Mouse (Mus musculus): Measurements from ENCODE around the gene Tomm20. TPM values are rescaled to one million over a fixed set of nuclear protein-coding genes. Genes with fewer than 3 reads are reported as not detected.

The Tomm20 gene
- polyA plus RNA-seq, 1 experiment from 2014 or later = 222 TPM

- Histone ChIP-seq H3K27me3 (no peaks in the 10 kb centered on the region), H3K9ac (replicated peaks) (no peak overlapping the region), H3K36me3 (peaks cover 92% of the 10 kb centered on the region), H3K4me2 (no peak overlapping the region), H3K27ac (no peak overlapping the region), H3K4me1 (replicated peaks) (no peaks in the 10 kb centered on the region), H3K9me3 (no peaks in the 10 kb centered on the region), H3K4me3 (replicated peaks) (no peak overlapping the region)
- WGBS = 94% methylated on average over 3 of the region's 3 CpGs
- no peak for ATAC-seq (ENCODE audit: insufficient number of reproducible peaks, insufficient read depth, low FRiP score, low TSS enrichment, low read depth)
Measured at GRCm38 (mm10) chr8:126961516-126961915, 15.9 kb upstream of the Tomm20 start.

- no peak overlapping the region for H3K27ac ChIP-seq
- H3K4me3 ChIP-seq (replicated peaks) = no peak overlapping the region
- H3K9ac ChIP-seq (replicated peaks) = no peak overlapping the region
- peaks cover 79% of the 10 kb centered on the region for H3K36me3 ChIP-seq
- ATAC-seq (ENCODE audit: insufficient number of reproducible peaks, insufficient read depth, low FRiP score, low TSS enrichment, low read depth) = no peak
- 86% methylated on average over 11 of the region's 11 CpGs for WGBS
- H3K27me3 ChIP-seq = no peaks in the 10 kb centered on the region
- H3K9me3 ChIP-seq = no peaks in the 10 kb centered on the region
- no peaks in the 10 kb centered on the region for H3K4me1 ChIP-seq (replicated peaks)
- no peak overlapping the region for H3K4me2 ChIP-seq
Measured at GRCm38 (mm10) chr8:126951900-126952636, 6.4 kb upstream of the Tomm20 start.

GRCm38 (mm10) chr8:126949527-126949926 is 3.9 kb upstream of the Tomm20 start:
- Histone ChIP-seq H3K36me3 (peaks cover 61% of the 10 kb centered on the region), H3K9ac (replicated peaks) (no peak overlapping the region), H3K4me2 (no peak overlapping the region), H3K4me1 (replicated peaks) (peaks cover 5% of the 10 kb centered on the region), H3K27ac (no peak overlapping the region), H3K9me3 (no peaks in the 10 kb centered on the region), H3K4me3 (replicated peaks) (no peak overlapping the region), H3K27me3 (no peaks in the 10 kb centered on the region)
- WGBS = 79% methylated on average over 2 of the region's 2 CpGs
- no peak for ATAC-seq (ENCODE audit: insufficient number of reproducible peaks, insufficient read depth, low FRiP score, low TSS enrichment, low read depth)

- 73% methylated on average over 7 of the region's 7 CpGs for WGBS
- peaks cover 16% of the 10 kb centered on the region for H3K4me1 ChIP-seq (replicated peaks)
- H3K9me3 ChIP-seq = no peaks in the 10 kb centered on the region
- no peaks in the 10 kb centered on the region for H3K27me3 ChIP-seq
- ATAC-seq (ENCODE audit: insufficient number of reproducible peaks, insufficient read depth, low FRiP score, low TSS enrichment, low read depth) = no peak
- H3K4me3 ChIP-seq (replicated peaks) = no peak overlapping the region
- H3K4me2 ChIP-seq = no peak overlapping the region; the same call in 1 of the 2 replicates
- no peak overlapping the region for H3K9ac ChIP-seq (replicated peaks)
- H3K36me3 ChIP-seq = peaks cover 40% of the 10 kb centered on the region
- no peak overlapping the region for H3K27ac ChIP-seq
Measured at GRCm38 (mm10) chr8:126946444-126946843, 800 bp upstream of the Tomm20 start.

DNA sequence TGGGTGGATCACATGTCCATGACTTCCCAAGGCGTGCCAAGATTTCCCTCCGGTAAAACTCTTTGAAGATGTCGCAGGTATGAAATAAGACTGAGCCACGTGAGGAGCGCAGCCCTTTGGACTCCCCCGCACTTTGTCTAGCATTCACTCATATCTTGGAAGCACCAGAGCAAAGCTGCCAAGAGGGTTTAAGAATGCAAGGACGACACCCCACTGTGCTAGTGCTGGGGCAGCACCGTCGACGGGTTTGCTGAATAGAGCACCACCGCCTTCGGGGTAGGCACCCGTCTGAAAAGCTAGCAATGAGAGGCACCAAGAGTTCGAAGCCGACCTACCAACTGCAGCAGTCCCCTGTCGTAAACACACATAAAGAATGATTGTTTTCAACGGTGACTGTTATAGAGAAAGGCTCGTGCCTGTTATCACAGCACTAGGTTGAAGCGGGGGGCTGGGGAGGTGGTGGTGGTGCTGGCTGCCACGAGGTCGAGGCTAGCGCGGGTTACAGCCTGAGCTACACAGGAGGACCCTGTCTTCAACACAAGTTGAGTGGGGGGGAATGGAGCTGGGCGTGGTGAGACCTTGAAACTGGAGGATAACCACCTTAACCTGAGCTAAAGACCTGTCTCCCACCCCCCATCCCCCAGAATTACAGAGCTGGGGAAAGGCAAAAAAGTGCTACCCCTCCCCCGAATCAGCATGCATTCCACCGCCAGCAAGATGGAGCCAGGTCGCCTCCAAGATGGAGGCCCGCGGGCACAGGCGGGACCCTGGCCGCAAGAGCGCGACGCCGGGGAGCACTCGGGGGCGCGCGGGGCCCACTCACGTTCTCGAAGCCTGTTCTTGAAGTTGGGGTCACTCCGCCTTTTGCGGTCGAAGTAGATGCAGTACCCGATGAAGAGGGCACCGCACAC is 608 bp downstream of the Tomm20 start:
- peaks cover 16% of the 10 kb centered on the region for H3K4me1 ChIP-seq (replicated peaks)
- H3K9me3 ChIP-seq = no peaks in the 10 kb centered on the region
- H3K4me3 ChIP-seq (replicated peaks) = peak overlapping the region; percentile 94
- H3K9ac ChIP-seq (replicated peaks) = peak overlapping the region; percentile 94
- peak overlapping the region; percentile 93 for H3K27ac ChIP-seq
- H3K4me2 ChIP-seq = peak overlapping the region; percentile 92
- ATAC-seq (ENCODE audit: insufficient number of reproducible peaks, insufficient read depth, low FRiP score, low TSS enrichment, low read depth) = peak; percentile 77
- no peaks in the 10 kb centered on the region for H3K27me3 ChIP-seq
- peaks cover 30% of the 10 kb centered on the region for H3K36me3 ChIP-seq
- under 1% methylated on average over 46 of the region's 46 CpGs for WGBS

DNA sequence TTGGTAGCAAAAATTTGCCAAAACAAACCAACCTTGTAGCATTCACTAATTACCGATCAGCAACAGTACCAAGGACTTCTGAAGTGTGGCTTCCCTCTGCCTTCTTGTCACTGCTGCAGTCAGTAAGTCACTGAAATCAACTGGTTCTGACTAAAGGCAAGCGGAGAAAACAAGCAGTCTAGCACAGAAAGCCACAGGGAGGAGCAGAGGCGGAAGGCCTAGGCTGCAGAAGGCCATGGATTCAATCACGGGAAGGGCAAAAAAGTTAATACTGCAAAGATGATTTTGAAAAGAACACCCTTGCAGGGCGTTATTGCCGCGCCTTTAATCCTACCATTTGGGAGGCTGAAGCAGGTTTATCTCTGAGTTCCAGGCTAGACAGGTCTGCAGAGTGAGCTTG is 2.1 kb downstream of the Tomm20 start:
- no peaks in the 10 kb centered on the region for H3K27me3 ChIP-seq
- H3K27ac ChIP-seq = no peak overlapping the region
- no peak for ATAC-seq (ENCODE audit: insufficient number of reproducible peaks, insufficient read depth, low FRiP score, low TSS enrichment, low read depth)
- H3K9me3 ChIP-seq = no peaks in the 10 kb centered on the region
- no peak overlapping the region for H3K9ac ChIP-seq (replicated peaks)
- peaks cover 16% of the 10 kb centered on the region for H3K4me1 ChIP-seq (replicated peaks)
- H3K4me3 ChIP-seq (replicated peaks) = peak overlapping the region; percentile 94; the same call in 1 of the 2 replicates
- 91% methylated on average over 7 of the region's 7 CpGs for WGBS
- H3K4me2 ChIP-seq = peak overlapping the region; percentile 92
- H3K36me3 ChIP-seq = peaks cover 28% of the 10 kb centered on the region

GRCm38 (mm10) chr8:126937337-126937736 is 8.3 kb downstream of the Tomm20 start:
- Histone ChIP-seq H3K27ac (no peak overlapping the region), H3K4me2 (no peak overlapping the region), H3K27me3 (no peaks in the 10 kb centered on the region), H3K9me3 (no peaks in the 10 kb centered on the region), H3K4me3 (replicated peaks) (no peak overlapping the region), H3K36me3 (peaks cover 73% of the 10 kb centered on the region), H3K4me1 (replicated peaks) (no peaks in the 10 kb centered on the region), H3K9ac (replicated peaks) (no peak overlapping the region)
- no peak for ATAC-seq (ENCODE audit: insufficient number of reproducible peaks, insufficient read depth, low FRiP score, low TSS enrichment, low read depth)
- 81% methylated on average over 3 of the region's 3 CpGs for WGBS

DNA sequence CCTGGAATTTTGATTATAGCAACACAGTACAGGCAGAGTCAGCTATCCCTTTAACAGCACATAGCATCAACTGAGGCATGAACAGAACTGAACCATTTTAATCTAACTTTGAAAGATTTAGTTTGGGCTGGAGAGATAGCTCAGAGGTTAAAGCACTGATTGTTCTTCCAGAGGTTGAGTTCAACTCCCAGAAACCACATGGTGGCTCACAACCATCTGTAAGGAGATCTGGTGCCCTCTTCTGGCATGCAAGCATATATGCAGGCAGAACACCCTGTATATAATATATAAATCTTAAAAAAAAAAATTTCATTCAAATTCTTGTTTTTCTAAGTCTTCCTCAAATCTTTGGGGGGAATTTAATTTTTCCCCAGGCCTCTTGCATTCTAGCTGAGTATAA is 9.7 kb downstream of the Tomm20 start:
- no peak for ATAC-seq (ENCODE audit: insufficient number of reproducible peaks, insufficient read depth, low FRiP score, low TSS enrichment, low read depth)
- H3K9me3 ChIP-seq = no peaks in the 10 kb centered on the region

DNA sequence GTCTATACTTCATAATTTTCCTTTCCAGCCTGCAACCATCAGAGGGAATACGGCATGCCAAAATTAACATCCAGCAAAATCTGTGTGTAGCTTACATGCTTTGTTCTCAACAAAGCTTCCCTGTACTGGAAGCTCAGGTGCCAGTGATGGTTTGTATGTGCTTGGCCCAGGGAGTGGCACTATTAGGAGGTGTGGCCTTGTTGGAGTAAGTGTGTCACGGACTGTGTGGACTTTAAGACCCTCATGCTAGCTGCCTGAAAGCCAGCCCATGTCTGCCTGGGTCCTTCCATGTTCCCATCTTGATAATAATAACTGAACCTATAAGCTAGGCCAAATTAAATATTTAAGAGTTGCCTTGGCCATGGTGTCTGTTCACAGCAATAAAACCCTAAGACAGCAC is 10.3 kb downstream of the Tomm20 start:
- H3K4me1 ChIP-seq (replicated peaks) = no peaks in the 10 kb centered on the region
- no peak overlapping the region for H3K4me2 ChIP-seq
- no peaks in the 10 kb centered on the region for H3K9me3 ChIP-seq
- 0 out of 2 replicates have a peak, but pooled peaks have one; percentile 56 for ATAC-seq (ENCODE audit: insufficient number of reproducible peaks, insufficient read depth, low FRiP score, low TSS enrichment, low read depth)
- WGBS = 97% methylated on average over 2 of the region's 2 CpGs
- no peak overlapping the region for H3K9ac ChIP-seq (replicated peaks)
- H3K27me3 ChIP-seq = no peaks in the 10 kb centered on the region
- H3K27ac ChIP-seq = no peak overlapping the region
- H3K36me3 ChIP-seq = peaks cover 91% of the 10 kb centered on the region
- H3K4me3 ChIP-seq (replicated peaks) = no peak overlapping the region

More for the DNA sequence above, 9.7 kb downstream of the Tomm20 start:
- Histone ChIP-seq H3K9ac (replicated peaks) (no peak overlapping the region), H3K4me1 (replicated peaks) (no peaks in the 10 kb centered on the region), H3K27ac (no peak overlapping the region), H3K27me3 (no peaks in the 10 kb centered on the region), H3K4me3 (replicated peaks) (no peak overlapping the region), H3K36me3 (peaks cover 87% of the 10 kb centered on the region), H3K4me2 (no peak overlapping the region)

- Histone ChIP-seq H3K9me3 (no peaks in the 10 kb centered on the region), H3K36me3 (peaks cover 92% of the 10 kb centered on the region), H3K9ac (replicated peaks) (no peak overlapping the region), H3K27ac (no peak overlapping the region), H3K4me1 (replicated peaks) (no peaks in the 10 kb centered on the region), H3K4me3 (replicated peaks) (no peak overlapping the region), H3K4me2 (no peak overlapping the region), H3K27me3 (no peaks in the 10 kb centered on the region)
- no peak for ATAC-seq (ENCODE audit: insufficient number of reproducible peaks, insufficient read depth, low FRiP score, low TSS enrichment, low read depth)
- WGBS = 77% methylated on average over 1 of the region's 1 CpGs
Measured at GRCm38 (mm10) chr8:126932656-126933055, 13.0 kb downstream of the Tomm20 start.

- no peak overlapping the region for H3K4me2 ChIP-seq
- ATAC-seq (ENCODE audit: insufficient number of reproducible peaks, insufficient read depth, low FRiP score, low TSS enrichment, low read depth) = no peak
- no peak overlapping the region for H3K4me3 ChIP-seq (replicated peaks)
- H3K36me3 ChIP-seq = peaks cover 89% of the 10 kb centered on the region
- no peak overlapping the region for H3K27ac ChIP-seq
- no peaks in the 10 kb centered on the region for H3K4me1 ChIP-seq (replicated peaks)
- H3K9me3 ChIP-seq = no peaks in the 10 kb centered on the region
- WGBS = 95% methylated on average over 1 of the region's 1 CpGs
- H3K27me3 ChIP-seq = no peaks in the 10 kb centered on the region
- no peak overlapping the region for H3K9ac ChIP-seq (replicated peaks)
Measured at GRCm38 (mm10) chr8:126932249-126932648, 13.4 kb downstream of the Tomm20 start.
